Mouse (Mus musculus): ENCODE data around the gene Prkch. TPM values are rescaled to one million over a fixed set of nuclear protein-coding genes. Genes with fewer than 3 reads are reported as not detected.

Gene Prkch
- polyA plus RNA-seq, 1 experiment from 2014 or later, result 1.9 TPM

- Histone ChIP-seq H3K4me2 (no peak overlapping the region), H3K27me3 (no peaks in the 10 kb centered on the region), H3K36me3 (replicated peaks) (no peaks in the 10 kb centered on the region), H3K4me1 (replicated peaks) (no peaks in the 10 kb centered on the region), H3K9me3 (replicated peaks) (no peaks in the 10 kb centered on the region), H3K9ac (no peak overlapping the region), H3K27ac (replicated peaks) (no peak overlapping the region), H3K4me3 (replicated peaks) (no peak overlapping the region)
- no peak for ATAC-seq (ENCODE audit: insufficient read depth)
- WGBS (ENCODE audit: insufficient replicate concordance), result 69% methylated on average over 4 of the region's 4 CpGs
These were observed 219.3 kb downstream of the Prkch start for GRCm38 (mm10) chr12:73803946-73804345.

GRCm38 (mm10) chr12:73805541-73805940, 220.9 kb downstream of the Prkch start:
- H3K4me2 ChIP-seq, result no peak overlapping the region
- no peaks in the 10 kb centered on the region for H3K36me3 ChIP-seq (replicated peaks)
- no peaks in the 10 kb centered on the region for H3K27me3 ChIP-seq
- H3K9me3 ChIP-seq (replicated peaks), result no peaks in the 10 kb centered on the region
- no peak overlapping the region for H3K4me3 ChIP-seq (replicated peaks)
- no peak overlapping the region for H3K9ac ChIP-seq
- 54% methylated on average over 3 of the region's 3 CpGs for WGBS (ENCODE audit: insufficient replicate concordance)
- H3K27ac ChIP-seq (replicated peaks), result no peak overlapping the region
- ATAC-seq (ENCODE audit: insufficient read depth), result no peak
- H3K4me1 ChIP-seq (replicated peaks), result no peaks in the 10 kb centered on the region

- Histone ChIP-seq H3K4me3 (replicated peaks) (no peak overlapping the region), H3K9me3 (replicated peaks) (no peaks in the 10 kb centered on the region), H3K4me2 (no peak overlapping the region), H3K27me3 (no peaks in the 10 kb centered on the region), H3K27ac (replicated peaks) (no peak overlapping the region), H3K36me3 (replicated peaks) (no peaks in the 10 kb centered on the region), H3K4me1 (replicated peaks) (no peaks in the 10 kb centered on the region), H3K9ac (no peak overlapping the region)
- WGBS (ENCODE audit: insufficient replicate concordance), result 56% methylated on average over 5 of the region's 5 CpGs
- no peak for ATAC-seq (ENCODE audit: insufficient read depth)
These were observed 221.4 kb downstream of the Prkch start for GRCm38 (mm10) chr12:73806003-73806402.

GRCm38 (mm10) chr12:73807228-73807627, 222.6 kb downstream of the Prkch start:
- Histone ChIP-seq H3K27ac (replicated peaks) (no peak overlapping the region), H3K36me3 (replicated peaks) (no peaks in the 10 kb centered on the region), H3K27me3 (no peaks in the 10 kb centered on the region), H3K9me3 (replicated peaks) (no peaks in the 10 kb centered on the region), H3K9ac (no peak overlapping the region), H3K4me1 (replicated peaks) (no peaks in the 10 kb centered on the region), H3K4me3 (replicated peaks) (no peak overlapping the region), H3K4me2 (no peak overlapping the region)
- 47% methylated on average over 2 of the region's 2 CpGs for WGBS (ENCODE audit: insufficient replicate concordance)
- no peak for ATAC-seq (ENCODE audit: insufficient read depth)

DNA sequence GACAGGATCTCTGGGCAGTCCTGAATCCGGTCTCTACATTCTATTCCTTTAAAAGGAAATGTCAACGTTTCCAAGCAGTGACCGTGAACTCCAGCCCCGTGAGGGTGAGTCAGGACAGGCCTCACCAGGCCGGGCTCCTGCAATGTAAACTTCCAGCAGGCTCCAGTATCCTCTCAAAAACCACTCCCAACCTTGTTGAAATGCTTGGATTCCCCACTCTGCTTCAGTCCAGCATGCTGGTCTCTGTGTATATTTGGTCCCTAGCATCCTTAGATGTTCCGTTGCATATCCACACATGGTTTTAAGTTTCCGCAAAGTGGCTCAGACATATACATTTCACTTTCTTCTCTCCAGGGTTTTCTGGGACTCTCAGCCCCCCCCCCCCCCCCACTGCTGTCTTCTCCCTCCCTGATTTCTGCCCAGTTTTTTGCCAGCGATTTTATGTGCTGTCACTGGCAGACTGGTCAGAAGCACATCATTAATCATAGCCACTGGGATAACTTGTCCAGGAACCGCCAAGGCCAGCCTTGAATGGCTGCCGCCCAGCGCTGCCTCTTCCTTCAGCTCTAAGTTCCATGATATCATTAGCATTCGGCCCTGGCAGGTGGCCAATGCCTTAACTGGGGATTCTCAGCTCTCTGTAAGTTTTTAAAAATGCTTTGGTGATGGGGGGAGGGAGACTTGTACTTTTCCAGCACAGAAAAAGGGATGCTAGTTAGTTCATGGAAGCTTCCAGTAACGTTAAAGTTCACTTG, 225.6 kb downstream of the Prkch start:
- no peaks in the 10 kb centered on the region for H3K27me3 ChIP-seq
- WGBS (ENCODE audit: insufficient replicate concordance), result 52% methylated on average over 13 of the region's 13 CpGs
- H3K4me1 ChIP-seq (replicated peaks), result no peaks in the 10 kb centered on the region
- H3K4me2 ChIP-seq, result no peak overlapping the region
- H3K36me3 ChIP-seq (replicated peaks), result no peaks in the 10 kb centered on the region
- H3K27ac ChIP-seq (replicated peaks), result no peak overlapping the region
- no peak overlapping the region for H3K4me3 ChIP-seq (replicated peaks)
- H3K9me3 ChIP-seq (replicated peaks), result no peaks in the 10 kb centered on the region
- no peak overlapping the region for H3K9ac ChIP-seq
- ATAC-seq (ENCODE audit: insufficient read depth), result no peak

GRCm38 (mm10) chr12:73810903-73811302, 226.3 kb downstream of the Prkch start:
- Histone ChIP-seq H3K27me3 (no peaks in the 10 kb centered on the region), H3K4me1 (replicated peaks) (no peaks in the 10 kb centered on the region), H3K9ac (no peak overlapping the region), H3K4me3 (replicated peaks) (no peak overlapping the region), H3K27ac (replicated peaks) (no peak overlapping the region), H3K36me3 (replicated peaks) (no peaks in the 10 kb centered on the region), H3K9me3 (replicated peaks) (no peaks in the 10 kb centered on the region), H3K4me2 (no peak overlapping the region)
- 56% methylated on average over 5 of the region's 5 CpGs for WGBS (ENCODE audit: insufficient replicate concordance)
- no peak for ATAC-seq (ENCODE audit: insufficient read depth)

DNA sequence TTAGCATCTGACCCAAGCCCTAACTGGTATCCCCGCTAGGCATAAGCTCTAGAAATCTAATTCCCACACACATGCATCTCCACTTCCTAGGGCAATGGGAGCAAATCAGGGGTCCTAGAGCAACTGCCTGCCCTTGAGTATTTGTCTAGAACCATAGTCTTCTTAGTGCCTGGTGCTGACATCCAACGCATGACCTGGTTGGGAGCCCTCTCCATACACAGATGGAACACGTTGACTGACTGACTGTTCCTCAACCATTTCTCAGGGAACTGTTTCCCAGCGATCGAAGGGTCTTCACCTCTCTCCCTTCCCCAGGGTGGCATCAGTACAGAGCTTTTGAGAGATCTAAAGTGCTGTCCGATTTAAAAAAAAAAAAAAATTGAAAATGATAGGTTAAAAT, 227.6 kb downstream of the Prkch start:
- Histone ChIP-seq H3K4me1 (replicated peaks) (no peaks in the 10 kb centered on the region), H3K27me3 (no peaks in the 10 kb centered on the region), H3K4me2 (no peak overlapping the region), H3K27ac (replicated peaks) (no peak overlapping the region), H3K4me3 (replicated peaks) (no peak overlapping the region), H3K9ac (no peak overlapping the region), H3K9me3 (replicated peaks) (no peaks in the 10 kb centered on the region), H3K36me3 (replicated peaks) (no peaks in the 10 kb centered on the region)
- WGBS (ENCODE audit: insufficient replicate concordance), result 65% methylated on average over 6 of the region's 6 CpGs
- no peak for ATAC-seq (ENCODE audit: insufficient read depth)

GRCm38 (mm10) chr12:73813016-73813900, 228.7 kb downstream of the Prkch start:
- Histone ChIP-seq H3K4me1 (replicated peaks) (no peaks in the 10 kb centered on the region), H3K4me2 (no peak overlapping the region), H3K36me3 (replicated peaks) (no peaks in the 10 kb centered on the region), H3K4me3 (replicated peaks) (no peak overlapping the region), H3K9me3 (replicated peaks) (no peaks in the 10 kb centered on the region), H3K9ac (no peak overlapping the region), H3K27ac (replicated peaks) (no peak overlapping the region), H3K27me3 (no peaks in the 10 kb centered on the region)
- WGBS (ENCODE audit: insufficient replicate concordance), result 54% methylated on average over 11 of the region's 11 CpGs
- no peak for ATAC-seq (ENCODE audit: insufficient read depth)

- no peaks in the 10 kb centered on the region for H3K4me1 ChIP-seq (replicated peaks)
- WGBS (ENCODE audit: insufficient replicate concordance), result 67% methylated on average over 5 of the region's 5 CpGs
- no peaks in the 10 kb centered on the region for H3K9me3 ChIP-seq (replicated peaks)
These were observed 229.6 kb downstream of the Prkch start for GRCm38 (mm10) chr12:73814056-73814735.

DNA sequence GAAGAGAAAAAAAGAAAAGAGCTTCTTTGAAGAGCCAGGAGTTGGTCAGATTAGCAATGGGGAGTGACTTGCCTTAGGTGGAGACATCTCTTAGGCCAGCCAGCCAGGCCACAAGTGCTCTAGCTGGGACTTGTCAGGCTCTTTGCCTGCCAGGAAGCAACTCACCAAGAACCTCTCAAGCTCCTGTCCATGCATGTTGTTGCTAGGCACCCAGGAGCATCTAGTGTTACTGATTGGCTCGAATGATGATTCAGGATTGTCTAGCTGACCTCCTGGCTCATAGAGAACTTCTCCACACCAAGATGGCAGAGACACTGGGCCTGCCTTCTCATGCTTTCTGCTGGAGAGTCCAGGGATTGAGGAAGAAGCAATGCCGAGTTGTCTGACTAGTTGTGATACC, 230.3 kb downstream of the Prkch start:
- Histone ChIP-seq H3K27me3 (no peaks in the 10 kb centered on the region), H3K27ac (replicated peaks) (no peak overlapping the region), H3K9me3 (replicated peaks) (no peaks in the 10 kb centered on the region), H3K4me2 (no peak overlapping the region), H3K4me3 (replicated peaks) (no peak overlapping the region), H3K9ac (no peak overlapping the region), H3K36me3 (replicated peaks) (no peaks in the 10 kb centered on the region), H3K4me1 (replicated peaks) (no peaks in the 10 kb centered on the region)
- WGBS (ENCODE audit: insufficient replicate concordance), result 52% methylated on average over 2 of the region's 2 CpGs
- no peak for ATAC-seq (ENCODE audit: insufficient read depth)

More at GRCm38 (mm10) chr12:73814056-73814735, 229.6 kb downstream of the Prkch start:
- no peak for ATAC-seq (ENCODE audit: insufficient read depth)
- Histone ChIP-seq H3K4me3 (replicated peaks) (no peak overlapping the region), H3K9ac (no peak overlapping the region), H3K4me2 (no peak overlapping the region), H3K36me3 (replicated peaks) (no peaks in the 10 kb centered on the region), H3K27ac (replicated peaks) (no peak overlapping the region), H3K27me3 (no peaks in the 10 kb centered on the region)

DNA sequence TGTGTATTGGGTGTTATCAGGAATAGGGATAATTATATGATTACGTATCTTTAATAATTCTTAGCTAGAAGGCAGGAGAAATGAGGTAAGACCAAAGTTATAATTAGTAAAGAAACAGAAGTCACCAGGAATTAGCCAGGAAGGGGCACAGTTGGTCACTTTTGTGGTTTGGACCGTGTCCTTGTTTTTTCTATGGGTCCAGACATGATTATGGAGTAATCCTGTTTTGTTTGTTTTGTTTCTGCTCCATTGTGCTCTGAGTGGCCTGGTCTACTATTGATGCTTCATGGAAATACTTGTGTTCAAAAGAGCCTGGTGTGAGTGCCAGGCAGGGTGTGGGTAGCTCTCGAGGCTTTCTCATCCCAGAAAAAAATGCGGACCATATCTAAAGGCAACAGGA, 230.9 kb downstream of the Prkch start:
- no peak overlapping the region for H3K4me2 ChIP-seq
- no peaks in the 10 kb centered on the region for H3K36me3 ChIP-seq (replicated peaks)
- H3K27ac ChIP-seq (replicated peaks), result no peak overlapping the region
- 54% methylated on average over 4 of the region's 4 CpGs for WGBS (ENCODE audit: insufficient replicate concordance)
- no peak for ATAC-seq (ENCODE audit: insufficient read depth)
- H3K9me3 ChIP-seq (replicated peaks), result no peaks in the 10 kb centered on the region
- no peaks in the 10 kb centered on the region for H3K4me1 ChIP-seq (replicated peaks)
- no peak overlapping the region for H3K4me3 ChIP-seq (replicated peaks)
- H3K9ac ChIP-seq, result no peak overlapping the region
- H3K27me3 ChIP-seq, result no peaks in the 10 kb centered on the region

All from liver, embryonic 15.5 days (tissue).